Mouse (Mus musculus): ENCODE data around the gene B4galnt3. TPM values are rescaled to one million over a fixed set of nuclear protein-coding genes. Genes with fewer than 3 reads are reported as not detected.

B4galnt3 gene
- total and polyA plus RNA-seq, 3 experiments: not detected

DNA sequence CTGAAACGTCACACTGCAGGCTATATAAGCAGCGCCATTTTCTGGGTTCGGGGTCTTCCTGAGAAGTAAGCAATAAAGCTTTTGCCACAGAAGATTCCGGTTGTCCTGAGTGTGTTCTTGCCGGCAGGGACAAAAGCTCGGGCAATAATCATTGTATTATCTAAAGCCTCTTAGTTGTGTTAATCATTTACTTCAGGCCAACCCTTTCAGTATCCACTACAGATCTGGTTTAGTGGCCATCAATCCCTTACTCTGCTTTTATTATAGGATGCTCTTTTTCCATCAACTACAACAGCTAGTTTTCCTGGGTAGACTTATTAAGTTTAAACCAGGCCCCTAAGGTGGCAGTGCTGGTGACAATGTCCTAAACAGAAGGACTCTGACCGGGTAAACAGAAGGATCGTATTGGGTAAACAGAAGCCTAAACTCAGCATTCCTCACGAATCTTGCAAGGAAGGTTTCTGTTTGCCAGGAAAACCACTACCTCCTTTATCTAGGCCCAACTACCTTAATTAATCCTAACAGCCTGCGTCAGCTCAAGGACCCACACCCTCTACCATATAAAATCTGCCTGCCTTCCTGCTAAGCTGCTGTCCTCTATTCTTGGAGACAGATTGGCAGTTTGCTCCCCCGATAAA, 24.1 kb upstream of the B4galnt3 start:
- no peaks in the 10 kb centered on the region for H3K9me3 ChIP-seq (replicated peaks)
- H3K27me3 ChIP-seq (ENCODE audit: insufficient read depth, low read length): peaks cover 3% of the 10 kb centered on the region; the same call in 1 of the 2 replicates
- H3K4me3 ChIP-seq (ENCODE audit: low read depth, low read length): no peak overlapping the region
- ATAC-seq (ENCODE audit: extremely low read depth, insufficient number of reproducible peaks, low FRiP score, poor library complexity, severe bottlenecking) (no peak), DNase-seq (ENCODE audit: low spot score) (no peak)
- H3K36me3 ChIP-seq (replicated peaks): peaks cover 3% of the 10 kb centered on the region
- TF ChIP-seq GATA1 (IDR thresholded peaks at IDR 0.05; ENCODE audit: borderline replicate concordance, low read length) (no peak), CTCF (IDR thresholded peaks at IDR 0.05; ENCODE audit: low read depth, low read length) (no peak), TAL1 (conservative IDR thresholded peaks at IDR 0.05; ENCODE audit: low read depth, low read length) (no peak), GATA2 (IDR thresholded peaks at IDR 0.05; ENCODE audit: borderline replicate concordance, low read depth, low read length) (no peak), POLR2AphosphoS5 (IDR thresholded peaks at IDR 0.05; ENCODE audit: insufficient replicate concordance, low read depth, low read length) (no peak)
- no peaks in the 10 kb centered on the region for H3K4me1 ChIP-seq (ENCODE audit: insufficient read depth, low read depth, low read length)

GRCm38 (mm10) chr6:120312443-120312842, 18.1 kb upstream of the B4galnt3 start:
- Histone ChIP-seq H3K9me3 (replicated peaks) (no peaks in the 10 kb centered on the region), H3K36me3 (replicated peaks) (no peaks in the 10 kb centered on the region), H3K4me3 (ENCODE audit: low read depth, low read length) (no peak overlapping the region), H3K4me1 (ENCODE audit: insufficient read depth, low read depth, low read length) (no peaks in the 10 kb centered on the region), H3K27me3 (ENCODE audit: insufficient read depth, low read length) (peaks cover 4% of the 10 kb centered on the region; the same call in 1 of the 2 replicates)
- no peak for ATAC-seq (ENCODE audit: extremely low read depth, insufficient number of reproducible peaks, low FRiP score, poor library complexity, severe bottlenecking)
- no peak for DNase-seq (ENCODE audit: low spot score)
- TF ChIP-seq GATA1 (IDR thresholded peaks at IDR 0.05; ENCODE audit: borderline replicate concordance, low read length) (no peak), GATA2 (IDR thresholded peaks at IDR 0.05; ENCODE audit: borderline replicate concordance, low read depth, low read length) (no peak), TAL1 (conservative IDR thresholded peaks at IDR 0.05; ENCODE audit: low read depth, low read length) (no peak), CTCF (IDR thresholded peaks at IDR 0.05; ENCODE audit: low read depth, low read length) (no peak), POLR2AphosphoS5 (IDR thresholded peaks at IDR 0.05; ENCODE audit: insufficient replicate concordance, low read depth, low read length) (no peak)

DNA sequence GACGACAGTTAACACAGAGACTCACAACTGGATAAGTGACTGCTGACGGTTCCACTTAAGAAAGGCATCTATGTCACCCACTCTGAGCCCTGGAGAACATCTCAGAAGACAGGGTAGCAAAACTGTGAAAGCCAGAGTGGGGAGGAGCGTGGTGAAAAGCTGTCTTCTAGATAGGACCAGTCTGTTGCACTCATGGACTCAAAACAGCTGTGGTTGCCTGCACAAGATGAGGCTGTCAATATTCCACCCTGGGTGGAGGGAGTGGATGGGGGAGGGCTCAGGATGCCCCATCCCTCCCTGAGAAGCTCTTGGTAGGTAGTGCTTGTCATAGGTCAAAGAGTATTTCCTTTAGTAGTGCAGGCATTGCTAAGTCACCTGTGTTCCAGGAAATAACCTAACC, 15.4 kb upstream of the B4galnt3 start:
- Histone ChIP-seq H3K4me1 (ENCODE audit: insufficient read depth, low read depth, low read length) (no peaks in the 10 kb centered on the region), H3K9me3 (replicated peaks) (no peaks in the 10 kb centered on the region), H3K36me3 (replicated peaks) (no peaks in the 10 kb centered on the region), H3K4me3 (ENCODE audit: low read depth, low read length) (no peak overlapping the region), H3K27me3 (ENCODE audit: insufficient read depth, low read length) (peaks cover 8% of the 10 kb centered on the region; the same call in 1 of the 2 replicates)
- ATAC-seq (ENCODE audit: extremely low read depth, insufficient number of reproducible peaks, low FRiP score, poor library complexity, severe bottlenecking) (no peak), DNase-seq (ENCODE audit: low spot score) (no peak)
- TF ChIP-seq TAL1 (conservative IDR thresholded peaks at IDR 0.05; ENCODE audit: low read depth, low read length) (no peak), GATA2 (IDR thresholded peaks at IDR 0.05; ENCODE audit: borderline replicate concordance, low read depth, low read length) (no peak), GATA1 (IDR thresholded peaks at IDR 0.05; ENCODE audit: borderline replicate concordance, low read length) (no peak), POLR2AphosphoS5 (IDR thresholded peaks at IDR 0.05; ENCODE audit: insufficient replicate concordance, low read depth, low read length) (no peak), CTCF (IDR thresholded peaks at IDR 0.05; ENCODE audit: low read depth, low read length) (no peak)

GRCm38 (mm10) chr6:120309338-120309737, 15.0 kb upstream of the B4galnt3 start:
- TF ChIP-seq TAL1 (conservative IDR thresholded peaks at IDR 0.05; ENCODE audit: low read depth, low read length) (no peak), CTCF (IDR thresholded peaks at IDR 0.05; ENCODE audit: low read depth, low read length) (no peak), GATA1 (IDR thresholded peaks at IDR 0.05; ENCODE audit: borderline replicate concordance, low read length) (no peak), GATA2 (IDR thresholded peaks at IDR 0.05; ENCODE audit: borderline replicate concordance, low read depth, low read length) (no peak), POLR2AphosphoS5 (IDR thresholded peaks at IDR 0.05; ENCODE audit: insufficient replicate concordance, low read depth, low read length) (no peak)
- no peaks in the 10 kb centered on the region for H3K4me1 ChIP-seq (ENCODE audit: insufficient read depth, low read depth, low read length)
- no peak for DNase-seq (ENCODE audit: low spot score)
- H3K9me3 ChIP-seq (replicated peaks): no peaks in the 10 kb centered on the region
- no peak overlapping the region for H3K4me3 ChIP-seq (ENCODE audit: low read depth, low read length)
- peaks cover 8% of the 10 kb centered on the region; the same call in 1 of the 2 replicates for H3K27me3 ChIP-seq (ENCODE audit: insufficient read depth, low read length)
- no peaks in the 10 kb centered on the region for H3K36me3 ChIP-seq (replicated peaks)
- no peak for ATAC-seq (ENCODE audit: extremely low read depth, insufficient number of reproducible peaks, low FRiP score, poor library complexity, severe bottlenecking)

DNA sequence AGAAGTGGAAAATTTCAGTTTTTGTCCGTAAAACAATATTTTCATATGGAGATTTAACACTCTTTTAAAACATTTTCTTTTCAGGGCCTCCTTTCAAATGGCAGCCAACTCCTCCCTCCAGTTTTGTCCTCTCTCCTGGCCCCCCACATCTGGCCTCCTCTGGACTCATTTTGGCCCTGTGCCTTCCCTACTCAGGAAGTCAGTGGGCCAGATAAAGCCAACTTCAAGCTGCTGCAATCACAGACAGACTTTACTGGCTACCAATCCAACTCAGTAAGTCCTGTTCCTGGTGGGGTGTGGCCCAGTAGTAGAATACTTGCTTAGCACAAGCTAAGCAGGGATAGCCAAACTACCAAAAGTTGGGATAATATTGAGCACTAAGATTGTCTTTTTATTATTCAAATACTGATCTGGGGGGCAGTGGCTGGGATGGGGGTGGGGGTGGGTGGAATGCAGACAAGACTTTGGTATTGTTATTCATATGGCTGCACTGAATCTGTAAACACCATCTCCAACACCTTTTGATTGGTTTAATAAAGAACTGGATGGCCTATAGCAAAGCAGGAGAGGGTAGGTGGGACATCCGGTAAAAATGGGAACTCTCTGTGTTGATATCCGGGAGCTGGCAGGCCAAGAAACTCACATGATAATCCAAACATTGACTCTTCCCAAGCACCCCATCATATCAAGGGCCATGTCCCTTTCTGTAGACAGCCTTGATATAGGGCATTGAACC, 12.7 kb upstream of the B4galnt3 start:
- no peak for DNase-seq (ENCODE audit: low spot score)
- TF ChIP-seq POLR2AphosphoS5 (IDR thresholded peaks at IDR 0.05; ENCODE audit: insufficient replicate concordance, low read depth, low read length) (no peak), GATA2 (IDR thresholded peaks at IDR 0.05; ENCODE audit: borderline replicate concordance, low read depth, low read length) (no peak), GATA1 (IDR thresholded peaks at IDR 0.05; ENCODE audit: borderline replicate concordance, low read length) (no peak), CTCF (IDR thresholded peaks at IDR 0.05; ENCODE audit: low read depth, low read length) (no peak), TAL1 (conservative IDR thresholded peaks at IDR 0.05; ENCODE audit: low read depth, low read length) (no peak)
- peaks cover 14% of the 10 kb centered on the region; the same call in 1 of the 2 replicates for H3K27me3 ChIP-seq (ENCODE audit: insufficient read depth, low read length)
- H3K4me1 ChIP-seq (ENCODE audit: insufficient read depth, low read depth, low read length): no peaks in the 10 kb centered on the region
- no peaks in the 10 kb centered on the region for H3K36me3 ChIP-seq (replicated peaks)
- no peak for ATAC-seq (ENCODE audit: extremely low read depth, insufficient number of reproducible peaks, low FRiP score, poor library complexity, severe bottlenecking)
- H3K9me3 ChIP-seq (replicated peaks): no peaks in the 10 kb centered on the region
- H3K4me3 ChIP-seq (ENCODE audit: low read depth, low read length): no peak overlapping the region

- no peak for ATAC-seq (ENCODE audit: extremely low read depth, insufficient number of reproducible peaks, low FRiP score, poor library complexity, severe bottlenecking)
These were observed 8.5 kb upstream of the B4galnt3 start for GRCm38 (mm10) chr6:120302755-120303316.

More at GRCm38 (mm10) chr6:120302755-120303316, 8.5 kb upstream of the B4galnt3 start:
- peaks cover 15% of the 10 kb centered on the region; the same call in 1 of the 2 replicates for H3K27me3 ChIP-seq (ENCODE audit: insufficient read depth, low read length)
- H3K9me3 ChIP-seq (replicated peaks): no peaks in the 10 kb centered on the region
- DNase-seq (ENCODE audit: low spot score): no peak
- no peak overlapping the region for H3K4me3 ChIP-seq (ENCODE audit: low read depth, low read length)
- TF ChIP-seq TAL1 (conservative IDR thresholded peaks at IDR 0.05; ENCODE audit: low read depth, low read length): no peak
- TF ChIP-seq POLR2AphosphoS5 (IDR thresholded peaks at IDR 0.05; ENCODE audit: insufficient replicate concordance, low read depth, low read length): no peak
- H3K4me1 ChIP-seq (ENCODE audit: insufficient read depth, low read depth, low read length): no peaks in the 10 kb centered on the region
- H3K36me3 ChIP-seq (replicated peaks): no peaks in the 10 kb centered on the region
